Mouse (Mus musculus): ENCODE results near the gene Armc10.
"Not testable (repeated sequence)": the region's sequence is repeated elsewhere in the genome, so short reads cannot be mapped to it uniquely, and the experiment has no call there.

Gene Armc10

GRCm38 (mm10) chr5:21645439-21646132 lies at the start of gene Armc10, which contains the start of gene Fbxl13:
Gene Armc10 (plus strand): TSS chr5:21645813.
Gene Fbxl13 (minus strand): TSS chr5:21645634.
- peak; percentile 90 for DNase-seq

- DNase-seq: not testable (repeated sequence)
These were observed 46.1 kb upstream of the Armc10 start for GRCm38 (mm10) chr5:21599536-21599935.

DNA sequence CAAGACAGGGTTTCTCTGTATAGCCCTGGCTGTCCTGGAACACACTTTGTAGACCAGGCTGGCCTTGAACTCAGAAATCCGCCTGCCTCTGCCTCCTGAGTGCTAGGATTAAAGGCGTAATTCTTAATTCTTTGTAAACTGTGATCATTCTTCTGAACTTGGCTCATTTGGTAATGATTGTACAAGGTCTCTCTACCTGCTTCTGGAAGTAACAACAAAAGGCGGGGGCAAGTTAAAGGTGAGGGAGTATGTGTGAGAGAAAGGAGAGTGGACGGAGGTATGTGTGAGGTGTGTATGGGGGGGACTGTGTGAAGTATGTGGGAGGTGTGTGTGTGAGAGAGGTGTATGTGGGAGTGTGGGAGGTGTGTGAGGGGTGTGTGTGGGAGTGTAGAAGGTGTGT lies 45.7 kb upstream of the Armc10 start:
- DNase-seq: no peak

- DNase-seq: no peak
These were observed 39.7 kb upstream of the Armc10 start for GRCm38 (mm10) chr5:21605936-21606335.

DNA sequence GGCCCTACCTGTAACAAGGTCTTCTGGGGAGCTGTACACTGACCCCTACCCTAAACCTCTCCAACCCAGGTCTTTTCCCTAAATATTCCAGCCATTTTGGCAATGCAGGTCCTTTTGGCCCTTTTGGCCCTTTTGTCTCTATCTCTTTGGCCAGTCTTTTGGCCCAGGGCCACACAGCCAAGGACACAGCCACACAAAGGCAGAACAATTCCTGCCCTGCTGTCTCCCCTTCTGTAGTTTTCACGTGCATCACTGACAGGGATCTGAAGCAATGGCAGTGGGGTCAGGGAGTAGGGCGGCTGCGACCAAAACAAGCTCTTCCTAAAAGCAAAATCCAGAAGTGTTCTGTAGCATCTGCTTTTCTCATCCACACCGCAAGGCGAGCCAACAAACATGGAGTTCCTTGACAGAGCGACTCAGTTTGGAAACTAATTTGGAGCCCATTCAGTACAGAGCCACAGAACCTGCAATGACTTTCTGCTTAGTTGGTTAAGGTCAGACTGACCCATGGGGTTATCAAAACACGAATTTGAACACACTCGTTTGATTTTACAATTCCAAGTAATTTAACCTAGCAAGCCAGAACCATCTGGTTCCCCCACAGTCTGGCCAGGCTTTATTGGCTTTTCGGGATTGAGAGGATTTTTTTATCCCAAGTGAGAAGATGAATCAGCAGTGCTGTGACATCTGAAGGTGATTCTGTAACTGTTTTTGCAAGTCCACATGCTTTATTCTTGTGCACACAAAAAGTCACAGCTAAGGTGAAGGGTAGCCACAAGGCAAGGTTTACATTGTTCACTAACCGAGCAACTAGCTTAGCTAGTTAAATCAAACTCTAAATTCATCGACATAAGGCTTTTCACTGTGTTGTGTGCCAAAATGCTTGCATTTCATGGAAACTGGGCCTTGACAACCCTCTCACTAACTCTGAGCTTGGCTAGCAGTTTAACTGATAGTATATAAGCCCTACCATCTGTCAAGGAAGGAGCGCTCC lies 37.0 kb upstream of the Armc10 start:
- no peak for DNase-seq

- no peak for DNase-seq
These were observed 34.6 kb upstream of the Armc10 start for GRCm38 (mm10) chr5:21610996-21611395.

GRCm38 (mm10) chr5:21614299-21614698 lies 31.3 kb upstream of the Armc10 start:
- DNase-seq: not testable (repeated sequence)

DNA sequence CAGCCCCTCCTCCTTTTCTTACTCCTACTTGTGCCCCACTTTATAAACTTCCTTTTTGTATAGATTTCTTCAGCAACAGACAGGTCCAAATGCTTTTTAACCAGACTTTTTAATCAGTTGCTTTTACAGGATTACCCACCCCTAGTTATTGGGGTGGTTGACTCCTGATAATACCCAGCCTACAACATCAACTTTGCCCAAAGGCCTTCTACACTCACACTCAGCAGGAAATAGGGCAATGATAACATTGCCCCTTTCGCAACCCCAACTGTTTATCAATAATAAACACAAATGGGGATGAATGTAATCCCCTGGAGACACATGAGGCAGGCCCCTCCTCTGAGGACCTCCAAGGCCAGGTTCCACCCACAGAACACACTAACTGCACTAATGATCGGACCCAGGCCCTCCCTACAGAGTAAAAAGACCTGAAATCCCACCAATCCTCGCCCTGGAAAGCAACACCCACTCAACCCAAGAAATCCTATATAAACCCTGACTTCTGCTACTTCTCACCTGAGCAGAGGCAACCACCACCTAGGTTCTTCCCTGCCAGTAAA lies 29.1 kb upstream of the Armc10 start:
- DNase-seq: no peak

GRCm38 (mm10) chr5:21625916-21626315 lies 19.7 kb upstream of the Armc10 start:
- DNase-seq: no peak

DNA sequence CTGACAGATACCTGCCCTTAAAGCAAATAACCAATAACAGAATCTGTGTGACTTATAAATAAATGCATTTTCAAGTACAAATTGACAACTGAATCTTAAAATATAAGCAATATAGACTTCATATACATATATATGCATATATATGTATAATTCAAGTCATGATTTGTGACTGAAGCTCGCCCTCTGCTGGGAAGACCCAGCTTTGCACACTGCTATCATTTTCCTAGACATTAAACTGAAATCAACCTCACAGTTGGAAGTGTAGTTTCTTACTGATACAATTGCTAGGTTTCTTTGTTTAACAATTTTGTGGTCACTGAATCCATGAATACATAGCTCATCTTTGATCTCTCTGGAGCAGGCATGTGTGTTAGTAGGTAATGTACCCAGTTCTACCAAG lies 4.7 kb upstream of the Armc10 start:
- DNase-seq: peak; percentile 78

DNA sequence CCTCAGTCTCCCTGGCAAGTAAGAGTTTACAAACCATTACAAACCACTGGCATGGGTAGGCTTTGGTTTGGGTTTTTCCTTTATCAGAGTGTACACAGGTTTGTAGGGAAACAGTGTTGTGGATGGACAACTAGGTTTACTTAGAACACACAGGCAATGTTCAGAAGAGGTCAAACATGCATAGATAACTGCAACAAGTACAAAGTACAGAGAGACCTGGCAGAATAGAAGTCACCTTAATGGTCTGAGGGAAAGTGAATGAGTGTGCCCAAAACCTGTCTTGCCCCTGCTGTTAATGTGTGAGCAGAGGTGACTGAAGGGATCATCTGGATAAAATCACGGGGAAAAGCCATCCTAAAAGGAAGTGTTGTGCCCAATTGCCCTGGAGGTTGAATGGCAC lies 2.0 kb upstream of the Armc10 start:
- DNase-seq: no peak

GRCm38 (mm10) chr5:21644891-21645438 lies 648 bp upstream of the Armc10 start:
- peak; percentile 80 for DNase-seq

DNA sequence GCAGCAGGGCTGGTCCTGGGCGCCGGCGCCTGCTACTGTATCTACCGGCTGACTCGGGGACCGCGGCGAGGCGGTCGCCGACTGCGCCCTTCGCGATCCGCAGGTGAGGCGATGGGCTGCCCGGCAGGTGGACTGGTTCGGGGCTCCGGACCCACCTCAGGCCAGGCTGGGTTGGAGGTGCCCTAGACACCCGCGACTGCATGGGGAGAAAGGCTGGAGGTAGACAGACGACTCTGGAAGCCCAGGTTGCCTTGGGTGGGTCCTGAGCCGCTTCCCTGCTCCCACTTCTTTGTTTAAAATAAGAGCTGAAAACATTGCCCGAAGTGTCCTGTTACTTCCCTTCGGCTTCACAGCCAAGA lies 499 bp downstream of the Armc10 start:
- DNase-seq: no peak

GRCm38 (mm10) chr5:21650736-21651135 lies 5.1 kb downstream of the Armc10 start:
- DNase-seq: no peak

DNA sequence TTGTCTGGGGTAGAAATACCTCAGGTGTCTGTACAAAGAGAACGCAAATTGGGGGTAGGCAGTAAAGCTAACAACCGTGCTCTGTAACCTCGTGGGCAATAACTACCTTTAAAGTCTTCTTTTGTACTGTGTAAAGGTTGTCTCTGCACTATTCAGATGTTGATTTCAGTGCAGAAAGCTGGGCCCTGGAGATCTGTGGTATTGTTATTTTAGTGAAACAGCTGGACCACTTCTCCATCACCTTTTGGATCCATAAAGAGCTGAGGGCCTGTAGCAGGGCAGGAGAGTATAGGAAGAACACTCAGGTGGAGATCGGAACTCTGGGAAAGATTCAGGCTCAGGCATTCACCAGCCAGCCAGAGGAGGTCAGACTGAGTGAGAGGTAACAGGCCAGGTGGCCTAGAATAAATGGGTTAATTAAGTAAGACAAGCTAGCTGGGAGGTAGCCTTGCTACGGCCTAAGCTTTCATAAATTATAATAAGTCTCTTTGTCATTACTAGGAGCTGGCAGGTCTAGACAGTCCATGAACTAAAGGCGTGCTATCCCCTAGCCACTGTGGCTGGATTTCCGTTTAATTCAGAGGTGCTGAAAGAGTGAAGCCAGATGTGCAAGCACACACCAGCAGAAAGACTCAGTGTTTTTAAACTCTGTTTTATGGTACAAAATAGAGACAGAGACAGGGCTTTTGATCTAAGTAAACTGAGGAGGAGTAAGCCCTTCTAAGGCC lies 6.4 kb downstream of the Armc10 start:
- DNase-seq: no peak

DNA sequence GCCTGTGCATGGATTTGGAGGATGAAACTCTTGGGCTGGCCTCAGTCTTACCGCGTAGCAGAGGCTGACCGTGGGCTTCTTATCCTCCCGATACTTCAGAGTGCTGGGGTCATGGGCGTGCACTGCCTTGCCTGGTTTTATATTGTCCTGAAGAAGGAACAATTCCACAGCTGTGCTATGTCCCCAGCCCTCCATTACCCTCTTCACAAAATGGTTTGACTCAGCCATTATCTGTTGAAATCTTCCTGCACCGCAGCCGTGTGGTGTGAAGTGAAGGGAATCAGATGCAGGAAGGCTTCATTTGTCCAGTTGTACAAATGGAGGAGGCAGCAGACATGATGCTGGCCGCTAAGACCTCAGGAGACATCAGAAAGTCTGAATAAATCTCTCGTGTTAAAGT lies 11.3 kb downstream of the Armc10 start:
- no peak for DNase-seq

DNA sequence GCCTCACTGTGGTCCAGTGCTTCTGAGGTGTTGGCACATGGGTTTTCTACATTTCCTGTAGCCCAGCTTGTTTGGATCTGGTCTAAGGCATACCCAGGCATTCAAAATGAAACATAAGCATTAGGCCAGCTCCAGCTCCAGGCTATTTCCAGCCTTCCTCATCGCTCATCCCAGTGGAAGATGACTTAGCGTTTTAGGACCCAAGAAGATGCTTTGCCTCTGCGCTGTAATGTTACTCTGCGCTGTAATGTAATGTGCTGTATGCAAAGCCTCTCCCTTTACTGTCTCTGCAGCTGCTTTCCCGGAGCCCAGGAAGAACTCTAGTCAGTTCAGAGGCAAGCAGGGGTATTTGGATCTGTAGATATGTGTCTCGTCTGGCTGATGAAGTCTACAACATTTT lies 12.4 kb downstream of the Armc10 start:
- DNase-seq: no peak

DNA sequence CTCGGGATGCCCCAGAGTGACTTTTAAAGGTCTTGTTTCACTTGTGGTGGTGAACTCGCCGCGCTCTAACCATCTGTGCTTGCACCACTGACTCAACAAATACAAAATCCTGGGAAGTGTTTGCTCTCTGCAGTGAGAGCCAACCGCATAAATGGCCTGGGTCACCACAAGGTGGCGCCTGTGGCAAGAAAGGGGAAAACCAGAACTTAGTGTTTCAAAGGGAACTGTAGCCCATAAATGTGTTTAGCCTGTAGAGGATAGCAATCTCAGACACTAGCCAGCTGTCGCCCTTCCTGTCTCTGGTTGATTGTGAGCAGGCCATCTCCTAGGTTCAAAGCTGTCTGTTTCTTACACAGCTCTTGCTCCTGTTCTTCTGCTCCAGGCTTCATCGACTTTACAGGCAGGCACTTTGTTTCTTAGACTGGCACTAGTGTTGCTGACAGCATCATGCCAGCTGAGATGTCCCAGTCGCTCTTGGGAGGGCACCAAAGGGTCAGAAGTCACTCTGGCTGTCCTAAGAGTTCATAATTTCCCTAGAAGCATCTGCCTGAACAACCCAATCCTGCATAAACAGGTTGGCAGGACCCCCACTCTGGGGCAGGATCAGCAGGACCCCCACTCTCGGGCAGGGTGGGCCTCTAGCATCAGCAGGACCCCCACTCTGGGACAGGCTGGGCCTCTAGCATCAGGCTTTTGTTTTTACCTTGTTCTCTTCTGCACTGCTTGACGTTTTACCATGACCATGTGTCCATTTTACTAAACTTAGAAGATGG lies 13.2 kb downstream of the Armc10 start:
- DNase-seq: peak; percentile 90

GRCm38 (mm10) chr5:21660850-21661249 lies 15.2 kb downstream of the Armc10 start:
- no peak for DNase-seq

DNA sequence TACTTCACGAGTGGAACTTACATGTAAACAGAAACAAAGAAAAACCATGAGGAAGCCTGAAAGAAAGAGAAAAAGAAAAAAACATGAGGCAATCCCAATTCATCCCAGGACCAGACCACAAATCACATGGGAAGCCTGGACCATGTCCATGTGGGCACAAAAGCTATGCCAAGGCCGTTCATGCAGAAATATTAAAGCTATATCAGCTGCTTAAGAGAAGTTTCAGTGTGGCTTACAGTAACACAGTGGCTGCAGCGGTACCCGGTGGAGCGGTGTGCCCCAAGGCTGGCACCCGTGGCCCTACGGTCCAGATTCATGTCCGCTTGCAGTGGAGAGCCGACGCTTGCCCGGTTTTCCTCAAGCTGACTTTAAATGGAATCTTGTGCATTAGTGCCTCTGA lies 17.5 kb downstream of the Armc10 start:
- no peak for DNase-seq

DNA sequence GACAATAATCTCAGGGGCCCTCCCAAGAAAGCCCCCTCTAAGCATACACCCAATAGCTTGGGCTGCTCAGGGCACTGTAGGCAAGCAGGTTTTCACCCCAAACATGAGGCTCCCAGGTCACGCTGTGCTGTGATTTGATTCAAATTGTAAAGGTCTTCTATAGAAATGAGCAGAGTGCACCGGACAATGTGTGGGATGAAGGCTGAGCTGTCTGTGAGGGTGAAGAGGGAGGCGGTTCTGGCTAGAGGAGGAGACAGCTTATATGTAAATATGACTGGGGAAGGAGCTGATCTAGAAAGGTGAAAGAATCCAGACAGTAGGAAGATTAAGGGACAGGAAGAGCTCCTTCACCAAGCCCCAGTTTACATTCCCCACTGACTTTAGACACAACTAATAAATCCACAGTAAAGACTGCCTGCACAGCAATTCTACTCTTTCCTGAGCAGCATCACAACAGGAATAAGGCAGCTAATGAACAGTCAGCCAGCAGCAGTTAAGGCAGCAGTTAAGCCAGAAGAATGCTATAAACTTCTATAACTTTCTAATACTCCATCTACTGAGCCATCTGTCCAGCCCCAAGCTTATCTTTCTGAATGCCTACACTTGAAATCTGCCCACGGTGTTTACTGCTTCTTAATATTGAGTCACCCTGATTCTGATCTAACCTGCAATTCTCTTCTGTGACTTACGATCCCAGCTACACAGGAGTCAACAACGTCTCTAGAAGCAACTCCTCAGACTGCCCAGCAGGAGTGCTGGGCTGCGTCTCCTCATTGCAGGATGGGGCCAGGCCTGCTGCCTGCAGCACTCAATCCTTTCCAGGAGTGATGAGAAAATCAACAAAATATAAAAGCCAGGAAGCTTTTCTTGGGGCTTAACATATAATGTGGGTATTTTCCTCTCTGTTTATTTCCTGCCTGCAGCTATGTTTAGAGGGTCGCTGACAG lies 21.9 kb downstream of the Armc10 start:
- DNase-seq: no peak
